Mouse (Mus musculus): ENCODE measurements around the gene Pts.

Gene Pts

GRCm38 (mm10) chr9:50537295-50537694, 8.8 kb upstream of the Pts start:
- Histone ChIP-seq H3K4me3 (replicated peaks; ENCODE audit: low read length) (no peak overlapping the region), H3K36me3 (ENCODE audit: insufficient read depth, low read length) (no peaks in the 10 kb centered on the region), H3K27me3 (ENCODE audit: insufficient read depth, low read length) (peaks cover 8% of the 10 kb centered on the region; the same call in 1 of the 2 replicates), H3K9me3 (ENCODE audit: low read length) (no peaks in the 10 kb centered on the region), H3K4me1 (replicated peaks; ENCODE audit: low read depth, low read length) (peaks cover 4% of the 10 kb centered on the region; the same call in 1 of the 2 replicates)
- TF ChIP-seq NANOG (IDR thresholded peaks at IDR 0.05; ENCODE audit: borderline replicate concordance, low read length) (no peak), CTCF (conservative IDR thresholded peaks at IDR 0.05; ENCODE audit: low read length) (no peak), POU5F1 (IDR thresholded peaks at IDR 0.05; ENCODE audit: borderline replicate concordance, low read length) (no peak)

- no peaks in the 10 kb centered on the region for H3K9me3 ChIP-seq (ENCODE audit: low read length)
- peaks cover 8% of the 10 kb centered on the region; the same call in 1 of the 2 replicates for H3K27me3 ChIP-seq (ENCODE audit: insufficient read depth, low read length)
- H3K36me3 ChIP-seq (ENCODE audit: insufficient read depth, low read length), result no peaks in the 10 kb centered on the region
- no peak overlapping the region for H3K4me3 ChIP-seq (replicated peaks; ENCODE audit: low read length)
- peaks cover 4% of the 10 kb centered on the region; the same call in 1 of the 2 replicates for H3K4me1 ChIP-seq (replicated peaks; ENCODE audit: low read depth, low read length)
- TF ChIP-seq NANOG (IDR thresholded peaks at IDR 0.05; ENCODE audit: borderline replicate concordance, low read length) (no peak), POU5F1 (IDR thresholded peaks at IDR 0.05; ENCODE audit: borderline replicate concordance, low read length) (no peak), CTCF (conservative IDR thresholded peaks at IDR 0.05; ENCODE audit: low read length) (no peak)
Measured at GRCm38 (mm10) chr9:50536603-50537135, 8.1 kb upstream of the Pts start.

- Histone ChIP-seq H3K4me1 (replicated peaks; ENCODE audit: low read depth, low read length) (peaks cover 4% of the 10 kb centered on the region; the same call in 1 of the 2 replicates), H3K4me3 (replicated peaks; ENCODE audit: low read length) (no peak overlapping the region), H3K36me3 (ENCODE audit: insufficient read depth, low read length) (no peaks in the 10 kb centered on the region), H3K9me3 (ENCODE audit: low read length) (no peaks in the 10 kb centered on the region), H3K27me3 (ENCODE audit: insufficient read depth, low read length) (peaks cover 8% of the 10 kb centered on the region; the same call in 1 of the 2 replicates)
- TF ChIP-seq NANOG (IDR thresholded peaks at IDR 0.05; ENCODE audit: borderline replicate concordance, low read length), result no peak
- TF ChIP-seq CTCF (conservative IDR thresholded peaks at IDR 0.05; ENCODE audit: low read length), result no peak
- TF ChIP-seq POU5F1 (IDR thresholded peaks at IDR 0.05; ENCODE audit: borderline replicate concordance, low read length), result no peak
Measured at GRCm38 (mm10) chr9:50535930-50536329, 7.4 kb upstream of the Pts start.

GRCm38 (mm10) chr9:50533791-50534190, 5.3 kb upstream of the Pts start:
- H3K9me3 ChIP-seq (ENCODE audit: low read length), result no peaks in the 10 kb centered on the region
- H3K4me3 ChIP-seq (replicated peaks; ENCODE audit: low read length), result no peak overlapping the region
- no peak for TF ChIP-seq POU5F1 (IDR thresholded peaks at IDR 0.05; ENCODE audit: borderline replicate concordance, low read length)
- no peak for TF ChIP-seq CTCF (conservative IDR thresholded peaks at IDR 0.05; ENCODE audit: low read length)
- TF ChIP-seq NANOG (IDR thresholded peaks at IDR 0.05; ENCODE audit: borderline replicate concordance, low read length), result no peak
- H3K4me1 ChIP-seq (replicated peaks; ENCODE audit: low read depth, low read length), result peaks cover 4% of the 10 kb centered on the region; the same call in 1 of the 2 replicates
- H3K27me3 ChIP-seq (ENCODE audit: insufficient read depth, low read length), result peaks cover 5% of the 10 kb centered on the region; the same call in 1 of the 2 replicates
- no peaks in the 10 kb centered on the region for H3K36me3 ChIP-seq (ENCODE audit: insufficient read depth, low read length)

GRCm38 (mm10) chr9:50533328-50533727, 4.8 kb upstream of the Pts start:
- Histone ChIP-seq H3K9me3 (ENCODE audit: low read length) (no peaks in the 10 kb centered on the region), H3K4me1 (replicated peaks; ENCODE audit: low read depth, low read length) (peaks cover 4% of the 10 kb centered on the region; the same call in 1 of the 2 replicates), H3K36me3 (ENCODE audit: insufficient read depth, low read length) (no peaks in the 10 kb centered on the region), H3K27me3 (ENCODE audit: insufficient read depth, low read length) (peaks cover 3% of the 10 kb centered on the region; the same call in 1 of the 2 replicates), H3K4me3 (replicated peaks; ENCODE audit: low read length) (no peak overlapping the region)
- TF ChIP-seq CTCF (conservative IDR thresholded peaks at IDR 0.05; ENCODE audit: low read length) (no peak), NANOG (IDR thresholded peaks at IDR 0.05; ENCODE audit: borderline replicate concordance, low read length) (no peak), POU5F1 (IDR thresholded peaks at IDR 0.05; ENCODE audit: borderline replicate concordance, low read length) (no peak)

- peaks cover 11% of the 10 kb centered on the region for H3K4me1 ChIP-seq (replicated peaks; ENCODE audit: low read depth, low read length)
- no peak overlapping the region for H3K4me3 ChIP-seq (replicated peaks; ENCODE audit: low read length)
- no peaks in the 10 kb centered on the region for H3K36me3 ChIP-seq (ENCODE audit: insufficient read depth, low read length)
- no peaks in the 10 kb centered on the region for H3K9me3 ChIP-seq (ENCODE audit: low read length)
- H3K27me3 ChIP-seq (ENCODE audit: insufficient read depth, low read length), result peaks cover 2% of the 10 kb centered on the region; the same call in 1 of the 2 replicates
- TF ChIP-seq NANOG (IDR thresholded peaks at IDR 0.05; ENCODE audit: borderline replicate concordance, low read length), result no peak
- peak; percentile 13 for TF ChIP-seq CTCF (conservative IDR thresholded peaks at IDR 0.05; ENCODE audit: low read length)
Measured at GRCm38 (mm10) chr9:50530890-50531289, 2.4 kb upstream of the Pts start.

- H3K4me1 ChIP-seq (replicated peaks; ENCODE audit: low read depth, low read length), result peaks cover 7% of the 10 kb centered on the region
- H3K27me3 ChIP-seq (ENCODE audit: insufficient read depth, low read length), result no peaks in the 10 kb centered on the region
- H3K36me3 ChIP-seq (ENCODE audit: insufficient read depth, low read length), result no peaks in the 10 kb centered on the region
- no peak for TF ChIP-seq POU5F1 (IDR thresholded peaks at IDR 0.05; ENCODE audit: borderline replicate concordance, low read length)
- TF ChIP-seq CTCF (conservative IDR thresholded peaks at IDR 0.05; ENCODE audit: low read length), result no peak
- no peak for TF ChIP-seq NANOG (IDR thresholded peaks at IDR 0.05; ENCODE audit: borderline replicate concordance, low read length)
- H3K4me3 ChIP-seq (replicated peaks; ENCODE audit: low read length), result peak overlapping the region; percentile 89
- H3K9me3 ChIP-seq (ENCODE audit: low read length), result no peaks in the 10 kb centered on the region
Measured at GRCm38 (mm10) chr9:50527860-50528259, 664 bp downstream of the Pts start.

- TF ChIP-seq POU5F1 (IDR thresholded peaks at IDR 0.05; ENCODE audit: borderline replicate concordance, low read length) (no peak), NANOG (IDR thresholded peaks at IDR 0.05; ENCODE audit: borderline replicate concordance, low read length) (no peak), CTCF (conservative IDR thresholded peaks at IDR 0.05; ENCODE audit: low read length) (no peak)
- no peaks in the 10 kb centered on the region for H3K36me3 ChIP-seq (ENCODE audit: insufficient read depth, low read length)
Measured at GRCm38 (mm10) chr9:50525585-50525984, 2.9 kb downstream of the Pts start.

GRCm38 (mm10) chr9:50524936-50525335, 3.6 kb downstream of the Pts start:
- no peak for TF ChIP-seq POU5F1 (IDR thresholded peaks at IDR 0.05; ENCODE audit: borderline replicate concordance, low read length)
- no peak for TF ChIP-seq CTCF (conservative IDR thresholded peaks at IDR 0.05; ENCODE audit: low read length)
- no peak for TF ChIP-seq NANOG (IDR thresholded peaks at IDR 0.05; ENCODE audit: borderline replicate concordance, low read length)
- Histone ChIP-seq H3K27me3 (ENCODE audit: insufficient read depth, low read length) (no peaks in the 10 kb centered on the region), H3K4me1 (replicated peaks; ENCODE audit: low read depth, low read length) (peaks cover 7% of the 10 kb centered on the region), H3K9me3 (ENCODE audit: low read length) (no peaks in the 10 kb centered on the region), H3K4me3 (replicated peaks; ENCODE audit: low read length) (no peak overlapping the region), H3K36me3 (ENCODE audit: insufficient read depth, low read length) (no peaks in the 10 kb centered on the region)

More at GRCm38 (mm10) chr9:50525585-50525984, 2.9 kb downstream of the Pts start:
- no peaks in the 10 kb centered on the region for H3K9me3 ChIP-seq (ENCODE audit: low read length)
- H3K4me1 ChIP-seq (replicated peaks; ENCODE audit: low read depth, low read length), result peaks cover 7% of the 10 kb centered on the region
- no peaks in the 10 kb centered on the region for H3K27me3 ChIP-seq (ENCODE audit: insufficient read depth, low read length)
- H3K4me3 ChIP-seq (replicated peaks; ENCODE audit: low read length), result no peak overlapping the region
